ENCODE assay signal across 8 mouse cellular contexts in genomic region chr11:69979827-69980195, GRCm38 (mm10). TPM values are rescaled to one million over a fixed set of nuclear protein-coding genes. Genes with fewer than 3 reads are reported as not detected.
A peak's percentile ranks its signal among the peaks of the same experiment; 100 is the strongest.
DNase-seq lines count a peak whose midpoint lies in the region; ATAC-seq and TF ChIP-seq lines count a peak whose summit lies in the region.

No protein-coding gene starts in this region.

- dilution Hi-C loops in CH12.LX (cut with MboI; ENCODE audit: extremely low pct_ligation_motif_present, extremely low pct_unique_long_range_greater_than_20kb, low sequenced_read_pairs) = no loop called here

- peak overlapping the region; percentile 94 for H3K4me2 ChIP-seq in heart, embryonic 12.5 days
- H3K4me2 ChIP-seq in CH12.LX (ENCODE audit: insufficient read depth, low read depth, poor library complexity, severe bottlenecking) = peak overlapping the region; percentile 88
- H3K4me2 ChIP-seq in forebrain, embryonic 14.5 days (ENCODE audit: low read length) = peak overlapping the region; percentile 92
- H3K4me2 ChIP-seq in liver, embryonic 16.5 days (ENCODE audit: low read depth, low read length) = peak overlapping the region; percentile 87

- no peak for ATAC-seq in heart, embryonic 12.5 days (ENCODE audit: insufficient number of reproducible peaks, low FRiP score)
- ATAC-seq in forebrain, embryonic 14.5 days = no peak
- peak; percentile 23 for ATAC-seq in liver, embryonic 16.5 days (ENCODE audit: low read depth)

- peaks cover 45% of the 10 kb centered on the region for H3K79me2 ChIP-seq in CH12.LX (replicated peaks; ENCODE audit: control insufficient read depth, extremely low read depth, insufficient read depth, poor library complexity, severe bottlenecking)

- peaks cover 24% of the 10 kb centered on the region for H3K4me1 ChIP-seq in heart, embryonic 12.5 days (replicated peaks)
- peaks cover 5 to 33% of the 10 kb centered on the region in 2 experiments for H3K4me1 ChIP-seq in CH12.LX (ENCODE audit: control insufficient read depth in 1 of 2, insufficient read depth in 2 of 2)
- peaks cover 23% of the 10 kb centered on the region for H3K4me1 ChIP-seq in forebrain, embryonic 14.5 days (ENCODE audit: control insufficient read depth, insufficient read depth, low read length)
- H3K4me1 ChIP-seq in liver, embryonic 16.5 days (ENCODE audit: control insufficient read depth, low read depth, low read length) = peaks cover 25% of the 10 kb centered on the region

- no peak for DNase-seq in heart, postnatal 36 days
- no peak for DNase-seq in CH12.LX (ENCODE audit: extremely low read depth)
- DNase-seq in forebrain, embryonic 14.5 days (ENCODE audit: low spot score) = no peak
- DNase-seq in adrenal gland, adult 18-20 months (ENCODE audit: low spot score in 2 of 2) = no peak
- no peak for DNase-seq in thymus, postnatal 10 days (ENCODE audit: low spot score in 2 of 2)
- no peak for DNase-seq in kidney, adult 9 months

- H3K27me3 ChIP-seq in heart, embryonic 12.5 days (replicated peaks) = no peaks in the 10 kb centered on the region
- H3K27me3 ChIP-seq in CH12.LX (replicated peaks) = no peaks in the 10 kb centered on the region
- H3K27me3 ChIP-seq in forebrain, embryonic 14.5 days (replicated peaks; ENCODE audit: control insufficient read depth, insufficient read depth, low read length) = no peaks in the 10 kb centered on the region
- H3K27me3 ChIP-seq in liver, embryonic 16.5 days (ENCODE audit: control insufficient read depth, insufficient read depth, low read depth, low read length) = no peaks in the 10 kb centered on the region

- H3K36me3 ChIP-seq in heart, embryonic 12.5 days = peaks cover 46% of the 10 kb centered on the region
- peaks cover 29 to 59% of the 10 kb centered on the region in 2 experiments for H3K36me3 ChIP-seq in CH12.LX (replicated peaks in 1 of 2; ENCODE audit: control insufficient read depth in 1 of 2, insufficient read depth in 1 of 2, low read length in 1 of 2)
- peaks cover 38% of the 10 kb centered on the region for H3K36me3 ChIP-seq in forebrain, embryonic 14.5 days (ENCODE audit: control insufficient read depth, insufficient read depth, low read length)
- H3K36me3 ChIP-seq in liver, embryonic 16.5 days (ENCODE audit: control insufficient read depth, insufficient read depth) = peaks cover 15% of the 10 kb centered on the region

- TF ChIP-seq POLR2A in CH12.LX (IDR thresholded peaks at IDR 0.05; ENCODE audit: low read depth, low read length) = no peak

- 2% methylated on average over 16 of the region's 16 CpGs for WGBS in heart, embryonic 12.5 days
- WGBS in forebrain, embryonic 14.5 days = 3% methylated on average over 16 of the region's 16 CpGs
- 2% methylated on average over 16 of the region's 16 CpGs for WGBS in liver, embryonic 16.5 days (ENCODE audit: insufficient replicate concordance)

- peak overlapping the region; percentile 99 for H3K27ac ChIP-seq in heart, embryonic 12.5 days (ENCODE audit: poor library complexity, severe bottlenecking)
- peak overlapping the region; percentile 71; the same call in 1 of the 2 replicates for H3K27ac ChIP-seq in CH12.LX (ENCODE audit: insufficient read depth, low read depth)
- peak overlapping the region; percentile 98 for H3K27ac ChIP-seq in forebrain, embryonic 14.5 days (ENCODE audit: low read depth, low read length)
- H3K27ac ChIP-seq in liver, embryonic 16.5 days (ENCODE audit: low read length) = peak overlapping the region; percentile 97

- no peak for TF ChIP-seq CTCF in CH12.LX (conservative IDR thresholded peaks at IDR 0.05 in 1 of 2, IDR thresholded peaks at IDR 0.05 in 1 of 2; ENCODE audit: low read depth in 2 of 2, low read length in 2 of 2)

- in situ Hi-C loops in CH12.LX (cut with MboI; ENCODE audit: low pct_ligation_motif_present, low pct_unique_long_range_greater_than_20kb, low sequenced_read_pairs) = no loop called here

- peak overlapping the region; percentile 89 for H3K9ac ChIP-seq in heart, embryonic 12.5 days
- H3K9ac ChIP-seq in CH12.LX (ENCODE audit: insufficient read depth, low read depth) = peak overlapping the region; percentile 89
- H3K9ac ChIP-seq in forebrain, embryonic 14.5 days (ENCODE audit: low read length) = peak overlapping the region; percentile 99
- H3K9ac ChIP-seq in liver, embryonic 16.5 days (ENCODE audit: low read depth, low read length) = peak overlapping the region; percentile 96

- no peaks in the 10 kb centered on the region for H3K9me3 ChIP-seq in heart, embryonic 12.5 days (replicated peaks)
- H3K9me3 ChIP-seq in CH12.LX (replicated peaks; ENCODE audit: low read length) = peaks cover 2% of the 10 kb centered on the region
- no peaks in the 10 kb centered on the region for H3K9me3 ChIP-seq in forebrain, embryonic 14.5 days (replicated peaks; ENCODE audit: control insufficient read depth, low read length)
- no peaks in the 10 kb centered on the region for H3K9me3 ChIP-seq in liver, embryonic 16.5 days (replicated peaks; ENCODE audit: control insufficient read depth, low read length)

- no peak for TF ChIP-seq EP300 in CH12.LX (IDR thresholded peaks at IDR 0.05; ENCODE audit: low read length)

- intact Hi-C loops in heart, postnatal 36 days (cut with DNase I) = loop anchor here (2.0 kb wide), 3 partner anchors 15 to 59 kb away; partner anchors contain the start of genes Acadvl, Eif5a and Phf23

- no peak for TF ChIP-seq RAD21 in CH12.LX (IDR thresholded peaks at IDR 0.05; ENCODE audit: low read depth, low read length)

- peak overlapping the region; percentile 87 for H3K4me3 ChIP-seq in heart, embryonic 12.5 days
- peak overlapping the region; percentile 76 to 98 (median 82) for H3K4me3 ChIP-seq in CH12.LX (replicated peaks in 1 of 3; ENCODE audit: low read depth in 2 of 3, low read length in 2 of 3, poor library complexity in 1 of 3)
- peak overlapping the region; percentile 100 for H3K4me3 ChIP-seq in forebrain, embryonic 14.5 days (ENCODE audit: low read depth, low read length)
- H3K4me3 ChIP-seq in liver, embryonic 16.5 days (ENCODE audit: low read depth, low read length) = peak overlapping the region; percentile 81

TF ChIP-seq in CH12.LX, 34 proteins besides CTCF, POLR2A, EP300 and RAD21 (continues in another document):
- TF ChIP-seq JUN (IDR thresholded peaks at IDR 0.05; ENCODE audit: insufficient read depth, low read depth, low read length) (no peak), HCFC1 (IDR thresholded peaks at IDR 0.05; ENCODE audit: low read depth, low read length) (no peak), ETS1 (conservative IDR thresholded peaks at IDR 0.05; ENCODE audit: low read depth, low read length) (no peak), SIN3A (IDR thresholded peaks at IDR 0.05; ENCODE audit: low read length) (no peak), USF2 (conservative IDR thresholded peaks at IDR 0.05; ENCODE audit: low read depth, low read length) (no peak), TBP (conservative IDR thresholded peaks at IDR 0.05; ENCODE audit: low read depth, low read length) (no peak), PAX5 (IDR thresholded peaks at IDR 0.05; ENCODE audit: low read length) (no peak)

RNA-seq across cellular contexts. Expression of gene Ctdnep1, which starts 1.1 kb away (rescaled TPM):
- 23.6 and 24.5 TPM in 2 replicates for polyA plus RNA-seq in heart, embryonic 12.5 days (2016; fragmentation: Nextera tagmentation; extraction: Ambion mirVana)
- 100 to 1,000 TPM; 160 to 169 TPM for total RNA-seq in heart, postnatal 36 days (2021)
- total RNA-seq in CH12.LX (2012; rRNA removed) (61.8 and 66.7 TPM in 2 replicates), CH12.LX (2014; rRNA removed) (37.7 and 42.9 TPM in 2 replicates)
- 143 and 171 TPM in 2 replicates for polyA plus RNA-seq in CH12.LX (2012; ENCODE audit: insufficient read length, low read depth)
- 24.0 and 26.1 TPM in 2 replicates for polyA plus RNA-seq in forebrain, embryonic 14.5 days (2014; fragmentation: Nextera tagmentation; extraction: Ambion mirVana)
- polyA plus RNA-seq in liver, embryonic 16.5 days (2015; fragmentation: Nextera tagmentation; extraction: Ambion mirVana) = 7.1 and 7.3 TPM in 2 replicates
- 100 to 1,000 TPM; 114 to 123 TPM for total RNA-seq in adrenal gland, adult 18-20 months (2021)

RNA-seq across cellular contexts. Expression of gene Elp5, which starts 2.5 kb away (rescaled TPM):
- 103 and 109 TPM in 2 replicates for polyA plus RNA-seq in heart, embryonic 12.5 days (2016; fragmentation: Nextera tagmentation; extraction: Ambion mirVana)
- 10 to 100 TPM; 47.0 to 47.4 TPM for total RNA-seq in heart, postnatal 36 days (2021)
- 95.9 and 115 TPM in 2 replicates for total RNA-seq in CH12.LX (2012; rRNA removed)
- 111 and 119 TPM in 2 replicates for total RNA-seq in CH12.LX (2014; rRNA removed)
- 177 and 182 TPM in 2 replicates for polyA plus RNA-seq in CH12.LX (2012; ENCODE audit: insufficient read length, low read depth)
- 189 and 203 TPM in 2 replicates for polyA plus RNA-seq in forebrain, embryonic 14.5 days (2014; fragmentation: Nextera tagmentation; extraction: Ambion mirVana)
- polyA plus RNA-seq in liver, embryonic 16.5 days (2015; fragmentation: Nextera tagmentation; extraction: Ambion mirVana) = 55.1 and 57.2 TPM in 2 replicates
- 10 to 100 TPM; 62.7 to 81.3 TPM for total RNA-seq in adrenal gland, adult 18-20 months (2021)

RNA-seq across cellular contexts. Expression of gene Gabarap, which starts 11.1 kb away (rescaled TPM):
- 445 and 451 TPM in 2 replicates for polyA plus RNA-seq in heart, embryonic 12.5 days (2016; fragmentation: Nextera tagmentation; extraction: Ambion mirVana)
- 100 to 1,000 TPM; 306 to 329 TPM for total RNA-seq in heart, postnatal 36 days (2021)
- total RNA-seq in CH12.LX (2012; rRNA removed) (182 and 189 TPM in 2 replicates), CH12.LX (2014; rRNA removed) (187 and 213 TPM in 2 replicates)
- 352 and 386 TPM in 2 replicates for polyA plus RNA-seq in CH12.LX (2012; ENCODE audit: insufficient read length, low read depth)
- 701 and 779 TPM in 2 replicates for polyA plus RNA-seq in forebrain, embryonic 14.5 days (2014; fragmentation: Nextera tagmentation; extraction: Ambion mirVana)
- polyA plus RNA-seq in liver, embryonic 16.5 days (2015; fragmentation: Nextera tagmentation; extraction: Ambion mirVana) = 255 and 280 TPM in 2 replicates
- total RNA-seq in adrenal gland, adult 18-20 months (2021) = 100 to 1,000 TPM; 436 to 473 TPM

RNA-seq across cellular contexts. Expression of gene Cldn7, which starts 15.2 kb away (rescaled TPM):
- polyA plus RNA-seq in heart, embryonic 12.5 days (2016; fragmentation: Nextera tagmentation; extraction: Ambion mirVana) = 2.1 and 2.5 TPM in 2 replicates
- total RNA-seq in heart, postnatal 36 days (2021) = not detected
- not detected in 2 replicates for total RNA-seq in CH12.LX (2012; rRNA removed)
- not detected in 2 replicates for total RNA-seq in CH12.LX (2014; rRNA removed)
- polyA plus RNA-seq in CH12.LX (2012; ENCODE audit: insufficient read length, low read depth) = not detected in 2 replicates
- polyA plus RNA-seq in forebrain, embryonic 14.5 days (2014; fragmentation: Nextera tagmentation; extraction: Ambion mirVana) = not detected in 2 replicates
- polyA plus RNA-seq in liver, embryonic 16.5 days (2015; fragmentation: Nextera tagmentation; extraction: Ambion mirVana) = 5.4 and 11.7 TPM in 2 replicates
- under 1 TPM in 1 of 2 experiments, not detected in 1; 0.66 TPM for total RNA-seq in adrenal gland, adult 18-20 months (2021)

RNA-seq across cellular contexts. Expression of gene Phf23, which starts 15.8 kb away (rescaled TPM):
- 51.0 and 54.1 TPM in 2 replicates for polyA plus RNA-seq in heart, embryonic 12.5 days (2016; fragmentation: Nextera tagmentation; extraction: Ambion mirVana)
- total RNA-seq in heart, postnatal 36 days (2021) = 10 to 100 TPM; 23.1 to 23.4 TPM
- total RNA-seq in CH12.LX (2012; rRNA removed) = 67.2 and 81.8 TPM in 2 replicates
- total RNA-seq in CH12.LX (2014; rRNA removed) = 65.2 and 69.0 TPM in 2 replicates
- polyA plus RNA-seq in CH12.LX (2012; ENCODE audit: insufficient read length, low read depth) = 93.2 and 99.8 TPM in 2 replicates
- 49.4 and 49.6 TPM in 2 replicates for polyA plus RNA-seq in forebrain, embryonic 14.5 days (2014; fragmentation: Nextera tagmentation; extraction: Ambion mirVana)
- polyA plus RNA-seq in liver, embryonic 16.5 days (2015; fragmentation: Nextera tagmentation; extraction: Ambion mirVana) = 17.5 and 18.2 TPM in 2 replicates
- total RNA-seq in adrenal gland, adult 18-20 months (2021) = 10 to 100 TPM; 51.5 to 57.5 TPM
